Mouse (Mus musculus): ENCODE measurements around the gene 4930455H04Rik. TPM values are rescaled to one million over a fixed set of nuclear protein-coding genes. Genes with fewer than 3 reads are reported as not detected.

4930455H04Rik gene
- not detected for polyA plus RNA-seq (2014; fragmentation: Illumina TruSeq; extraction: RNeasy Lipid Tissue Mini Kit (QIAGEN cat#74804); ENCODE audit: low read depth, low replicate concordance)

DNA sequence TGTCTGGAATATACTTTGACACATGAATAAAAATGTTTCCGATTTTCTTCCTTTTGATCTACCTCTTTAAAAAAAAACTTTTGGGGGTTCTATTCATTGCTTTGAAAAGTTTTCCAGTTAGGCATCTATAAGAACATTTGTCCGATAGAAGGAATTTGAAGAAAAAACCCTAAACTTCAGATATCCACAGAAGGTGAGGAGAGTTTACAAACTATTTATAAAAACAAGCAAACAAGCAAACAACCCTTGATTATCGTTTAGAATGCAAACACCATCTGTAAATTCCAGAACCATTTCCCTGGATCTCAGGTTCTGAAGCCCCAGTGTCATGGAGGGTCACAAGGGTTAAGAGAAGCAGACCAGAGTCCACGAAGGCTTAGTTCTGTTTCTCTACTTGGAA lies at the start of gene 4930455H04Rik:
Gene 4930455H04Rik, plus strand, starts transcription at position 301 of the 400 bp plus-strand sequence.

DNA sequence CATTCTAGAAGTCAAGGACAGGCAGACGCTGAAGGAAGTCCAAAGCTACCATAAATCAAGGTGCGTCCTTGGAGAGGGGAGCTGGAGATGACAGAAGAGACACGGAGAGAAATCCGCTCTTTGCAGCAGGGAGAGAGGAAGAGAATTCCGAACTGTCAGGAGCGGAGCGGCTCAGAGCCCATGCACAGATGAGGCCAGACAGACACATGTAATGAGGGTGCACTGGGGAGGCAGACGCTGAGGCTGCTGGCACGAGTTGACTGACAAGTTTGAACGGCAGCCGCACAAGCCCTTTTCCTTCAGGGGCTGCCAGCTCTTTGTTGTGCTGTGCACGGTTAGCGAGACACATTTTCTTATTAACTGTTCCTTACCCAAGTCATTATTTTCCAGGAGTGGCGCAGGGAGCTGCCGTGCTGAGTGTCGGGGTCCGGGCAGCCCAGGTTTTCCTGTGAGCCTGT lies 502 bp downstream of the 4930455H04Rik start, which contains the start of gene Palmd:
Gene Palmd, minus strand, starts transcription at position 448 of the 458 bp plus-strand sequence.

Other genes starting within 250 kb of the 4930455H04Rik start
- 33.4 TPM for gene Agl, start 160.1 kb upstream of the 4930455H04Rik start, polyA plus RNA-seq (2014; fragmentation: Illumina TruSeq; extraction: RNeasy Lipid Tissue Mini Kit (QIAGEN cat#74804); ENCODE audit: low read depth, low replicate concordance)
- 31.8 TPM for gene Frrs1, start 108.8 kb upstream of the 4930455H04Rik start, polyA plus RNA-seq (2014; fragmentation: Illumina TruSeq; extraction: RNeasy Lipid Tissue Mini Kit (QIAGEN cat#74804); ENCODE audit: low read depth, low replicate concordance)
- gene Palmd, start 720 bp downstream of the 4930455H04Rik start, polyA plus RNA-seq (2014; fragmentation: Illumina TruSeq; extraction: RNeasy Lipid Tissue Mini Kit (QIAGEN cat#74804); ENCODE audit: low read depth, low replicate concordance): 9.0 TPM

Data from kidney, adult 10 weeks (tissue).